ENCODE assay signal across 10 mouse cellular contexts in the genomic region with DNA sequence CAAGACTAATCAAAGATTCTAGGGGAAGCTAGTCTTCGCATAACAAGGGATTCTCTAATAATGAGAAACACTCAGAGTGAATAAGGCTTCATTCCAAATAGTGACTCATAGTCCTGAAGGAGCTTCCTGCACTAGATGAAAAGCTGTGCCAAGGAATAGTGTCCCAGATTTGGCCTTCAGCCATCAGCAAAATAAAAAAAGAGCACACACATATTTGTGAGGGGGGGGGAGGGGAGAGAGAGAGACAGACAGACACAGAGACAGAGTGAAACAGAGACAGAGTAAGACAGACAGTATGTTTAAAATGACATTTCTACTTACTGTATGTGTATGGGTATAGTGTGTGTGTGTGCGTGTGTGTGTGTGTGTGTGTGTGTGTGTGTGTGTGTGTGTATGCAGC.
DNase-seq lines count a peak whose midpoint lies in the region; ATAC-seq and TF ChIP-seq lines count a peak whose summit lies in the region.
"Had no signal": no experiment of that assay in that cellular context is flagged by ENCODE, and none has a peak within 500 bp of the region (broad histone marks: within the 10 kb centered on the region; RNA-seq: fewer than 3 reads in every experiment).

No protein-coding gene starts in this region.

- no peak overlapping the region for H3K4me2 ChIP-seq in liver, postnatal 0 days (ENCODE audit: low read depth, low read length)
- H3K4me2 ChIP-seq: limb, embryonic 13.5 days had no signal

- TF ChIP-seq EP300 in liver, postnatal 0 days (IDR thresholded peaks at IDR 0.05; ENCODE audit: low read depth): no peak

- peaks cover 30% of the 10 kb centered on the region for H3K36me3 ChIP-seq in midbrain, embryonic 10.5 days
- no peaks in the 10 kb centered on the region for H3K36me3 ChIP-seq in liver, postnatal 0 days (replicated peaks; ENCODE audit: insufficient read depth, low read length)

- no peak overlapping the region for H3K4me3 ChIP-seq in midbrain, embryonic 10.5 days
- no peak overlapping the region for H3K4me3 ChIP-seq in liver, postnatal 0 days (ENCODE audit: low read depth, low read length)
- H3K4me3 ChIP-seq: limb, embryonic 13.5 days had no signal

- ATAC-seq in liver, postnatal 0 days: no peak

- DNase-seq in kidney, postnatal 10 days: peak; percentile 48
- DNase-seq in kidney, adult 8-10 months: no peak
- DNase-seq in NIH3T3 (ENCODE audit: low read depth): peak; percentile 69
- peak; percentile 81 for DNase-seq in brain, embryonic 14.5 days (ENCODE audit: low read depth)
- DNase-seq in heart, postnatal 14 days: peak; percentile 28 to 64
- no peak for DNase-seq in embryo, embryonic 9.5 days (ENCODE audit: extremely low spot score)
- DNase-seq in midbrain, embryonic 10.5 days (ENCODE audit: low spot score): no peak
- no peak for DNase-seq in liver, postnatal 0 days
- DNase-seq: right cerebral cortex, postnatal 14 days had no signal

- no peaks in the 10 kb centered on the region for H3K27me3 ChIP-seq in midbrain, embryonic 10.5 days (ENCODE audit: low read depth, poor library complexity, severe bottlenecking)
- no peaks in the 10 kb centered on the region for H3K27me3 ChIP-seq in liver, postnatal 0 days (ENCODE audit: insufficient read depth, low read length)

- no peaks in the 10 kb centered on the region for H3K9me3 ChIP-seq in midbrain, embryonic 10.5 days (replicated peaks)
- no peaks in the 10 kb centered on the region for H3K9me3 ChIP-seq in liver, postnatal 0 days (ENCODE audit: low read length)
- H3K9me3 ChIP-seq: limb, embryonic 13.5 days had no signal

- intact Hi-C loops in heart, postnatal 14 days (cut with DNase I): loop anchor here (5.0 kb wide), 1 partner anchor 62 kb away; a partner anchor contains a TSS

- peaks cover 32% of the 10 kb centered on the region for H3K4me1 ChIP-seq in midbrain, embryonic 10.5 days
- H3K4me1 ChIP-seq in liver, postnatal 0 days (ENCODE audit: insufficient read depth): no peaks in the 10 kb centered on the region

- WGBS in midbrain, embryonic 10.5 days: 85% methylated on average over 2 of the region's 2 CpGs
- 74% methylated on average over 2 of the region's 2 CpGs for WGBS in liver, postnatal 0 days (ENCODE audit: insufficient replicate concordance)

- H3K27ac ChIP-seq in midbrain, embryonic 10.5 days (replicated peaks): no peak overlapping the region
- H3K27ac ChIP-seq in liver, postnatal 0 days (ENCODE audit: low read depth): no peak overlapping the region
- H3K27ac ChIP-seq: limb, embryonic 13.5 days had no signal

- no peak overlapping the region for H3K9ac ChIP-seq in liver, postnatal 0 days (replicated peaks)
- H3K9ac ChIP-seq: limb, embryonic 13.5 days had no signal

- TF ChIP-seq POLR2A in brain, embryonic 14.5 days (IDR thresholded peaks at IDR 0.05; ENCODE audit: borderline replicate concordance, extremely low read depth, insufficient read depth, insufficient read length, poor library complexity, severe bottlenecking): no peak

- no peak for TF ChIP-seq CTCF in brain, embryonic 14.5 days (IDR thresholded peaks at IDR 0.05; ENCODE audit: borderline replicate concordance, extremely low read depth, insufficient read depth, insufficient read length)
- no peak for TF ChIP-seq CTCF in liver, postnatal 0 days (IDR thresholded peaks at IDR 0.05; ENCODE audit: low read depth)

Comparison
In these comparisons a context has a peak if more than half of its experiments do, and no peak if none do; other contexts are left out.
1. DNase-seq: peak in kidney, postnatal 10 days (single experiment), NIH3T3 (single experiment), brain, embryonic 14.5 days (single experiment) and heart, postnatal 14 days (2 of 2); none in kidney, adult 8-10 months (0 of 2), embryo, embryonic 9.5 days (single experiment), midbrain, embryonic 10.5 days (single experiment) and liver, postnatal 0 days (single experiment).